In genomic region chr5:119680329-119681010, GRCm38 (mm10) we compare ENCODE assay signal across 9 mouse cellular contexts. TPM values are rescaled to one million over a fixed set of nuclear protein-coding genes. Genes with fewer than 3 reads are reported as not detected.
DNase-seq lines count a peak whose midpoint lies in the region; ATAC-seq and TF ChIP-seq lines count a peak whose summit lies in the region.
"Had no signal": no experiment of that assay in that cellular context is flagged by ENCODE, and none has a peak within 500 bp of the region (broad histone marks: within the 10 kb centered on the region; RNA-seq: fewer than 3 reads in every experiment).

No protein-coding gene starts in this region.

- H3K9me3 ChIP-seq in lung, postnatal 0 days (ENCODE audit: low read length), result no peaks in the 10 kb centered on the region

- H3K36me3 ChIP-seq in kidney, adult 2 months (ENCODE audit: control insufficient read depth, insufficient read depth, low read length), result no peaks in the 10 kb centered on the region
- peaks cover 22% of the 10 kb centered on the region; the same call in 1 of the 2 replicates for H3K36me3 ChIP-seq in lung, postnatal 0 days (ENCODE audit: insufficient read depth, low read length)

- ATAC-seq in lung, postnatal 0 days, result peak; percentile 40
- ATAC-seq: activated CD4-positive, CD25-positive, alpha-beta regulatory T cell, adult 4 months had no signal

- 35% methylated on average over 62 of the region's 62 CpGs for WGBS in kidney, adult 2 months
- 16% methylated on average over 52 of the region's 62 CpGs for WGBS in lung, postnatal 0 days
- 6% methylated on average over 62 of the region's 62 CpGs for WGBS in cerebellum, adult 2 months

- no peaks in the 10 kb centered on the region for H3K4me1 ChIP-seq in kidney, adult 2 months (ENCODE audit: control insufficient read depth, insufficient read depth, low read length)
- H3K4me1 ChIP-seq in lung, postnatal 0 days (ENCODE audit: insufficient read depth, low read depth, low read length), result no peaks in the 10 kb centered on the region
- no peaks in the 10 kb centered on the region for H3K4me1 ChIP-seq in cerebellum, adult 2 months (ENCODE audit: control insufficient read depth, insufficient read depth, low read length)

- peak overlapping the region; percentile 34 for H3K9ac ChIP-seq in lung, postnatal 0 days (replicated peaks; ENCODE audit: low read depth)

- TF ChIP-seq POLR2A in kidney, adult 2 months (IDR thresholded peaks at IDR 0.05; ENCODE audit: low read depth, low read length), result no peak
- no peak for TF ChIP-seq POLR2A in cerebellum, adult 2 months (IDR thresholded peaks at IDR 0.05; ENCODE audit: borderline replicate concordance, insufficient read depth, low read length)

- TF ChIP-seq CTCF in kidney, adult 2 months (conservative IDR thresholded peaks at IDR 0.05; ENCODE audit: insufficient read depth, insufficient read length, low read depth, low read length), result no peak
- TF ChIP-seq CTCF in lung, postnatal 0 days (IDR thresholded peaks at IDR 0.05), result peak; percentile 7
- TF ChIP-seq CTCF in cerebellum, adult 2 months (IDR thresholded peaks at IDR 0.05; ENCODE audit: borderline replicate concordance, insufficient read depth, low read depth, low read length), result no peak

- H3K4me3 ChIP-seq in kidney, adult 2 months (ENCODE audit: insufficient read depth, low read depth, low read length), result peak overlapping the region; percentile 19; the same call in 1 of the 2 replicates
- peak overlapping the region; percentile 37 for H3K4me3 ChIP-seq in lung, postnatal 0 days (ENCODE audit: low read depth, low read length)
- no peak overlapping the region for H3K4me3 ChIP-seq in cerebellum, adult 2 months (replicated peaks; ENCODE audit: insufficient read depth, low read depth, low read length)

- H3K27ac ChIP-seq in kidney, adult 2 months (ENCODE audit: insufficient read depth, low read depth, low read length), result no peak overlapping the region
- H3K27ac ChIP-seq in lung, postnatal 0 days (ENCODE audit: low read length), result peak overlapping the region; percentile 51
- no peak overlapping the region for H3K27ac ChIP-seq in cerebellum, adult 2 months (ENCODE audit: insufficient read depth, low read length)

- no peak for TF ChIP-seq EP300 in lung, postnatal 0 days (IDR thresholded peaks at IDR 0.05)

- H3K4me2 ChIP-seq in lung, postnatal 0 days (replicated peaks; ENCODE audit: low read depth, low read length), result peak overlapping the region; percentile 64

- no peaks in the 10 kb centered on the region for H3K27me3 ChIP-seq in kidney, adult 2 months (replicated peaks; ENCODE audit: control insufficient read depth, insufficient read depth, low read length)
- peaks cover 12% of the 10 kb centered on the region for H3K27me3 ChIP-seq in lung, postnatal 0 days (replicated peaks; ENCODE audit: insufficient read depth, low read length)
- H3K27me3 ChIP-seq in cerebellum, adult 2 months (ENCODE audit: control insufficient read depth, insufficient read depth, low read length), result peaks cover 4% of the 10 kb centered on the region; the same call in 1 of the 2 replicates

- DNase-seq in kidney, adult 2 months, result no peak
- no peak for DNase-seq in kidney, postnatal 14 days
- peak; percentile 47 for DNase-seq in adrenal gland, postnatal 10 days
- peak; percentile 41 for DNase-seq in forelimb bud, embryonic 11.5 days (ENCODE audit: low read depth, low spot score)
- peak; percentile 29 for DNase-seq in lung, postnatal 0 days (ENCODE audit: low spot score)
- DNase-seq in ovary, postnatal 10 days (ENCODE audit: low spot score), result no peak
- no peak for DNase-seq in cerebellum, adult 2 months
- no peak for DNase-seq in B cell, adult 2 months

RNA-seq across cellular contexts. Expression of gene Tbx3, which starts 10.0 kb away (rescaled TPM):
- 6.9 and 12.2 TPM in 2 replicates for polyA plus RNA-seq in kidney, adult 2 months (2012; rRNA removed)
- 100 to 1,000 TPM; 136 to 142 TPM for total RNA-seq in adrenal gland, postnatal 10 days (2021)
- 44.7 and 54.8 TPM in 2 replicates for polyA plus RNA-seq in lung, postnatal 0 days (2015; fragmentation: Nextera tagmentation; extraction: Ambion mirVana)
- polyA plus RNA-seq in cerebellum, adult 2 months (2012; rRNA removed), result 1.4 and 1.6 TPM in 2 replicates
- polyA plus RNA-seq: activated CD4-positive, CD25-positive, alpha-beta regulatory T cell, adult 4 months had no signal

Comparison
In these comparisons a context has a peak if more than half of its experiments do, and no peak if none do; other contexts are left out.
1. DNase-seq: peak in adrenal gland, postnatal 10 days (single experiment), forelimb bud, embryonic 11.5 days (single experiment) and lung, postnatal 0 days (single experiment); none in kidney, adult 2 months (single experiment), kidney, postnatal 14 days (single experiment), ovary, postnatal 10 days (single experiment), cerebellum, adult 2 months (0 of 2) and B cell, adult 2 months (0 of 2).